Mouse (Mus musculus) heart, postnatal 0 days (tissue): ENCODE measurements around the gene Hba-x. TPM values are rescaled to one million over a fixed set of nuclear protein-coding genes. Genes with fewer than 3 reads are reported as not detected.

Experiments
- ATAC-seq: fragments of 200-750 bp; cut with Nextera tagmentation; 2 replicates; pipeline ENCODE4 v1.8.0; 2017; ENCODE audit warnings: low read depth, moderate number of reproducible peaks, moderate library complexity; ENCODE audit not compliant: insufficient read depth
- DNase-seq: peaks from one replicate; pipeline ENCODE4 v3.0.0-alpha.2; 2016; ENCODE audit warnings: low spot score
- H3K27ac ChIP-seq: fragments of 300-500 bp; sonication (generic); 2 replicates; pipeline ENCODE4 v1.5.1; 2014; ENCODE audit warnings: low read depth, mild to moderate bottlenecking
- H3K27me3 ChIP-seq: fragments of 300-500 bp; sonication (generic); 2 replicates; pipeline ENCODE4 v1.6.1; 2014; ENCODE audit warnings: low read length, mixed read lengths; ENCODE audit not compliant: control insufficient read depth, insufficient read depth
- H3K36me3 ChIP-seq: fragments of 300-500 bp; sonication (generic); replicated peaks from 2 replicates; pipeline ENCODE4 v1.6.1; 2014; ENCODE audit warnings: low read length, mixed read lengths; ENCODE audit not compliant: control insufficient read depth, insufficient read depth
- H3K4me1 ChIP-seq: fragments of 300-500 bp; sonication (generic); 2 replicates; pipeline ENCODE4 v1.6.1; 2014; ENCODE audit warnings: antibody characterized with exemption; ENCODE audit not compliant: control insufficient read depth, insufficient read depth
- H3K4me2 ChIP-seq: fragments of 300-500 bp; sonication (generic); 2 replicates; pipeline ENCODE4 v1.6.1; 2014; ENCODE audit warnings: low read depth, mild to moderate bottlenecking, low read length, moderate library complexity
- H3K4me3 ChIP-seq: fragments of 300-500 bp; sonication (generic); 2 replicates; pipeline ENCODE4 v1.5.1; 2014; ENCODE audit warnings: low read depth, low read length
- H3K9ac ChIP-seq: fragments of 300-500 bp; sonication (generic); replicated peaks from 2 replicates; pipeline ENCODE4 v1.6.1; 2014; ENCODE audit warnings: low read depth, low read length, mixed read lengths
- H3K9me3 ChIP-seq: fragments of 300-500 bp; sonication (generic); replicated peaks from 2 replicates; pipeline ENCODE4 v1.6.1; 2016; ENCODE audit warnings: low read length; ENCODE audit not compliant: control insufficient read depth
- CTCF ChIP-seq: IDR thresholded peaks from 2 replicates; pipeline ENCODE4 v1.5.1; 2016; ENCODE audit warnings: antibody characterized with exemption, control low read depth, low read depth
- EP300 ChIP-seq: IDR thresholded peaks from 2 replicates; pipeline ENCODE4 v1.6.1; 2016; ENCODE audit warnings: antibody characterized with exemption, low read depth
- WGBS: fragments of 180-500 bp; shearing (Covaris S2); extraction: QIAGEN DNeasy Blood & Tissue Kit; methylation state at CpG from one replicate; pipeline ENCODE4 v1.1.7; 2014; 5-methylcytosine and 5-hydroxymethylcytosine counted together
- polyA plus RNA-seq: library from polyadenylated mRNA; unstranded; fragments of >200 nt; fragmentation: Nextera tagmentation; extraction: Ambion mirVana; gene quantifications from 2 replicates; pipeline ENCODE4 v1.2.1, GENCODE M21; 2015
- total RNA-seq: library from RNA; depleted of rRNA; stranded (reverse); fragments of >200 nt; gene quantifications from 2 replicates; pipeline ENCODE4 v1.2.3, GENCODE M21; 2014; ENCODE audit warnings: low replicate concordance

Gene Hba-x
- total and polyA plus RNA-seq, 2 experiments from 2014 or later = 0.68 TPM; not detected in 1

DNA sequence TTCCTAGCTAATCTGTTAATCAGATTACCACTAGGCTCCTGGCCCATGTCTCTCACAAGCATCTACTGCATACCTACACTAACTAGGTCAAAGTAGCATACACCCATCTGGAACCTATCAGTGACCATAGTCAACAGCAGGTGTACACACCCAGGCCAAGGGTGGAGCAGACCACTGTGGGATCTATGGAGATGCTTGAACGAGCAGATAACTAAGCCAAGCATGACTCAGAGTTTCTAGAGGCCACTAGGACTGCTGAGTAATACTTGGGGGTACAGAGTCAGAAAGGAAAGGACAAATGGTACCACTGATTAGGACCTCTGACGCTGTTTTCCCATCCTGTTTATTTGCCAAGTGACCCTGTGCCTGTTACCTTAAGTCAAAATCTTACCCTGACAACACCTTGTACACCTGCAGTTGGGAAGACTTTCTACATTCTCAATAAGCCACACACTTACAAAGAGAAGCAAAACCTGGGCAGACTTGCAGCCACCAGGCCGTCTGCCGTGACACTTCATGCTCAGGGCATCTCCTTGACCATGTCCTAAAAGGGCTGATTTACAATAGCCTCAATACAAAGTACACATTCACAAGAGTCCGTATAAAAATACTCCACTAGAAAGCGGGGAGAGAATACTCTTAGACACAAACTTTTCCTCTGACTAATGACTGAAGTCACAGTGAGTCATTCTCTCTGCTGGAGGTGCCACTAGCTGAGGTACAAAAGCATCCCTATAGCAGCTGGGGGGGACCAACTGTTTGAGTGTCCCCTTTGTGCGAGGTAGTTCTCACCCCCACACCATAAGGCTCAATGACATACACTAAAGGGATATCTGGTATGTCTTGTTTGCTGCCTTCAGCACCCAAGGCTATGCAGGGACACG is 25.1 kb upstream of the Hba-x start:
- DNase-seq (no peak), ATAC-seq (no peak)
- WGBS = 79% methylated on average over 8 of the region's 8 CpGs
- Histone ChIP-seq H3K9ac (no peak overlapping the region), H3K27ac (no peak overlapping the region), H3K27me3 (no peaks in the 10 kb centered on the region), H3K36me3 (peaks cover 74% of the 10 kb centered on the region), H3K4me3 (no peak overlapping the region), H3K4me1 (no peaks in the 10 kb centered on the region), H3K4me2 (no peak overlapping the region), H3K9me3 (no peaks in the 10 kb centered on the region)
- TF ChIP-seq CTCF (no peak), EP300 (no peak)

GRCm38 (mm10) chr11:32253121-32253520 is 23.1 kb upstream of the Hba-x start:
- no peak overlapping the region for H3K27ac ChIP-seq
- no peak overlapping the region for H3K4me2 ChIP-seq
- no peaks in the 10 kb centered on the region for H3K9me3 ChIP-seq
- TF ChIP-seq EP300 (no peak), CTCF (no peak)
- no peak for DNase-seq
- H3K4me3 ChIP-seq = no peak overlapping the region
- no peak overlapping the region for H3K9ac ChIP-seq
- WGBS = 100% methylated on average over 1 of the region's 1 CpGs
- H3K36me3 ChIP-seq = peaks cover 56% of the 10 kb centered on the region
- H3K27me3 ChIP-seq = no peaks in the 10 kb centered on the region
- no peak for ATAC-seq
- H3K4me1 ChIP-seq = no peaks in the 10 kb centered on the region

GRCm38 (mm10) chr11:32256146-32256545 is 20.1 kb upstream of the Hba-x start:
- ATAC-seq (no peak), DNase-seq (no peak)
- Histone ChIP-seq H3K4me2 (no peak overlapping the region), H3K9me3 (no peaks in the 10 kb centered on the region), H3K9ac (no peak overlapping the region), H3K27ac (no peak overlapping the region), H3K4me3 (no peak overlapping the region), H3K4me1 (no peaks in the 10 kb centered on the region), H3K27me3 (no peaks in the 10 kb centered on the region), H3K36me3 (peaks cover 49% of the 10 kb centered on the region)
- TF ChIP-seq CTCF (no peak), EP300 (no peak)
- 92% methylated on average over 1 of the region's 1 CpGs for WGBS

GRCm38 (mm10) chr11:32256566-32256965 is 19.6 kb upstream of the Hba-x start:
- Histone ChIP-seq H3K9me3 (no peaks in the 10 kb centered on the region), H3K27ac (no peak overlapping the region), H3K27me3 (no peaks in the 10 kb centered on the region), H3K4me2 (no peak overlapping the region), H3K4me1 (no peaks in the 10 kb centered on the region), H3K4me3 (no peak overlapping the region), H3K9ac (no peak overlapping the region), H3K36me3 (peaks cover 50% of the 10 kb centered on the region)
- TF ChIP-seq CTCF (no peak), EP300 (no peak)
- ATAC-seq = no peak
- no peak for DNase-seq
- 83% methylated on average over 3 of the region's 3 CpGs for WGBS

- H3K27me3 ChIP-seq = no peaks in the 10 kb centered on the region
- no peak overlapping the region for H3K27ac ChIP-seq
- no peak overlapping the region for H3K4me2 ChIP-seq
- WGBS = 67% methylated on average over 10 of the region's 10 CpGs
- H3K36me3 ChIP-seq = peaks cover 27% of the 10 kb centered on the region; the same call in 1 of the 2 replicates
- no peak overlapping the region for H3K4me3 ChIP-seq
- no peak for DNase-seq
- H3K9ac ChIP-seq = no peak overlapping the region
- peaks cover 2% of the 10 kb centered on the region; the same call in 1 of the 2 replicates for H3K4me1 ChIP-seq
- ATAC-seq = no peak
- no peak for TF ChIP-seq EP300
- no peak for TF ChIP-seq CTCF
- H3K9me3 ChIP-seq = no peaks in the 10 kb centered on the region
These were observed 13.4 kb upstream of the Hba-x start for GRCm38 (mm10) chr11:32262674-32263415.
